Mouse (Mus musculus): ENCODE data around the gene Atp2a2.

Atp2a2 gene

DNA sequence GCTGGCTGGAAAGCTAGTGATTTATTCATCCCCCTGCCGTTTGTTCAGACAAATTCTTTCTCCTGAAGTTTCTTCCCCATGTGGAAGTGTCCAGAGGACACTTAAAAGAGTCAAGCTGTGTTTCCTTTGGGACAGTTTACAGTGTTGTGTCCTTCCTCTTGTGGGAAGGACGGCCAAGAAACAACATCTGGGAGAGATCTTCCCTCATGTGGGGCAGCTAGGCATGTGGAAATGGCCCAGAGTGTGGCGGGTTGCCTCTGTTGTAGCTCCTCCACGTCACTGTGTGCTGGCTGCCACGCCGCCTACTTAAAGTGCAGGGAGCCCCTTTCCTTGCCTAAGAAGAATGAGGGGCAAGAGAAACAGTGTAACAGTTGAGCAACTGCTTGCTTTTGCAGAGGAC lies 89.2 kb downstream of the Atp2a2 start:
- DNase-seq (ENCODE audit: low spot score in 2 of 2) = no peak

GRCm38 (mm10) chr5:122411892-122412291 lies 90.1 kb downstream of the Atp2a2 start:
- no peak for DNase-seq (ENCODE audit: low spot score in 2 of 2)

DNA sequence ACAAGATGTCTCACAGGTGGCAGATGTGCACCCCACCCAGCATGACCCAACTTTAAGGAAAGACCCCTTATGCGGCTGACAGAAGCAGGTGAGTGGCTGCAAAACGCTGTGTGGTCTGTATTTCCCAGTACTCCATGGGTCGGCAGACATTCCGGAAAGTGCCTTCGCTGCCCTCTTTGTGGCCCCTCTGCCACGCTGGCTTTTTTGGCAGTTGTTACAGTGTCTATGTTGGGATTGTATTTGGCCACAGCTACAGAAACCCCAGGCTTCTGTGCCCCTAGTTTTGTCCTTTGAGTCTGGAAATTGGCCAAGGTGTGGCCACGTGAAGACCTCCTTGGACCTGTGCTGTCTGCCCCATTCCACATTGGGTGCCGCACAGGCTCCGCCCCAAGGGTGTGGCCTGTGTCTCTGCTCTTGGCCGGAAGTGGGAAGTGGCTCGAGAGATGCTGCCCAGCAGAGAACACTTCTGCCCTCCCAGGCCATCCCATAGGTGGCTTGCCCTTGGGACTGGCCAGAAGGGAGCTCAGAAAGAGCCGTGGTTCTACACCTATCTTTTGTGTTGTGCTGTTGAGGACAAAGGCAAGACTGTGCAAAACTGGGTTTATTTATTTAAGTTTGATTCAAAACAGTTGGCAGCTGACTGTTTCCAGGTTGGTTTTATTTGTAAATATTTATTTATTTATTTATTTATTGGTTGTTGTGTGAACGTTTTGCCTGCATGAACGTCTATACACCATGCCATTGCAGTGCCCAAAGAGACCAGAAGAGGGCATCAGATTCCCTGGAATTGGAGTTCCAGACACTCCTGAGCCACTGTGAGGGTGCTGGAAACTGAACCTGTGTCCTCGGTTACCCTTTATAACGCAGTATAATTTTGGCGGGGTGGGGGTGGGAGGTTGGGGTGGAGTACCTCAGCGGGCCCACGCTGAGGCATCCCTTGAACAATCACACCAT lies 92.1 kb downstream of the Atp2a2 start:
- DNase-seq (ENCODE audit: low spot score in 2 of 2) = no peak

DNA sequence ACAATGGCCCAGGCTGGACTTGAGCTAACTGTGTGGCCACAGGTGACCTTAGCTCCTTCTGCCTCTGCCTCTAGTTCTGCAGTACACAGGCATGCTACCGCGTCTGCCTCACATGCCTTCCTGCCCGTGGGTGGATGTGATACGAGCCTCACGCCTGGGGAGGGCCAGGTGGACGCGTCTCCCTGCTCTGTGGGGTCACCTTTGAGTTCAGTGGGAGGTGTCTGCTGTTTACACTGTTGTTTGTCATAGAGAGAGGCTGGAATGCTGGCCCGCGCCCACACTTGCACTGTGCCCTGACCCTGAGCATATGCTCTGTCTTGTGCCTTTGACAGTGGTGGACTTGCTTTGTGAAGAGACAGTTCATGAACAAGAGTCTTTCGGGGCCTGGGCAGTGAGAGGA lies 96.5 kb downstream of the Atp2a2 start:
- no peak for DNase-seq (ENCODE audit: low spot score in 2 of 2)
